Mouse (Mus musculus): Measurements from ENCODE around the gene Ckb. TPM values are rescaled to one million over a fixed set of nuclear protein-coding genes. Genes with fewer than 3 reads are reported as not detected.

The Ckb gene
- total and polyA plus RNA-seq, 3 experiments: 0.54 to 3.7 TPM; not detected in 1

DNA sequence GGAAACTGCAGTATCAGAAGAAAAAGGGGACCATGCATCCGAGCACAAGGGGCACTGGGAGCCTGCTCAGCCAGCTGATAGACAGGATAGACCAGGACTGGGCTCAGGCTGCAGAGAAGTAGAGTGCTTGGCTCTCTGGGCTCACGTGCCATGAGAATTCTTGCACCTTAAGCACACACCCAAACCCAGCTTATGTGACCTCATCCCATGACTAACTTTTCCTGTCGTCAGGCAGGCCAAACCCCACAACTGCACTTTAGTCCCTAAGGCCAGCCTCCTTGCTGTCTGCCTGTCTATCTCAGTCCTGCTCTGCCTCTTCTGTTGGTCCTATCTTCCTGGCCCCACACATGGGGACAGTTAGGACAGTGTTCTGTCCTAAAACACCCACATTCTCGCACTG lies 25.6 kb upstream of the Ckb start:
- H3K79me2 ChIP-seq (replicated peaks; ENCODE audit: control insufficient read depth, extremely low read depth, insufficient read depth, poor library complexity, severe bottlenecking): no peaks in the 10 kb centered on the region
- H3K4me1 ChIP-seq (ENCODE audit: control insufficient read depth in 1 of 2, insufficient read depth in 2 of 2): peaks cover 19 to 68% of the 10 kb centered on the region in 2 experiments
- no peak overlapping the region for H3K27ac ChIP-seq (ENCODE audit: insufficient read depth, low read depth)
- no peaks in the 10 kb centered on the region for H3K9me3 ChIP-seq (replicated peaks; ENCODE audit: low read length)
- dilution Hi-C loops (cut with MboI; ENCODE audit: extremely low pct_ligation_motif_present, extremely low pct_unique_long_range_greater_than_20kb, low sequenced_read_pairs): no loop called here
- H3K27me3 ChIP-seq (replicated peaks): no peaks in the 10 kb centered on the region
- no peaks in the 10 kb centered on the region for H3K36me3 ChIP-seq (replicated peaks in 1 of 2; ENCODE audit: control insufficient read depth in 1 of 2, insufficient read depth in 1 of 2, low read length in 1 of 2)
- in situ Hi-C loops (cut with MboI; ENCODE audit: low pct_ligation_motif_present, low pct_unique_long_range_greater_than_20kb, low sequenced_read_pairs): no loop called here
- no peak overlapping the region for H3K9ac ChIP-seq (ENCODE audit: insufficient read depth, low read depth)
- H3K4me3 ChIP-seq (replicated peaks in 1 of 3; ENCODE audit: low read depth in 2 of 3, low read length in 2 of 3, poor library complexity in 1 of 3): no peak overlapping the region
- H3K4me2 ChIP-seq (ENCODE audit: insufficient read depth, low read depth, poor library complexity, severe bottlenecking): no peak overlapping the region
- TF ChIP-seq NELFE (IDR thresholded peaks at IDR 0.05; ENCODE audit: low read depth, low read length) (no peak), MAZ (IDR thresholded peaks at IDR 0.05; ENCODE audit: low read depth, low read length) (no peak), GABPA (IDR thresholded peaks at IDR 0.05; ENCODE audit: insufficient replicate concordance, low read depth, low read length) (no peak), ZKSCAN1 (IDR thresholded peaks at IDR 0.05; ENCODE audit: borderline replicate concordance, low read depth, low read length) (no peak), MAX (IDR thresholded peaks at IDR 0.05; ENCODE audit: low read length) (no peak), USF2 (conservative IDR thresholded peaks at IDR 0.05; ENCODE audit: low read depth, low read length) (no peak), IRF4 (IDR thresholded peaks at IDR 0.05; ENCODE audit: low read depth, low read length) (no peak), USF1 (IDR thresholded peaks at IDR 0.05; ENCODE audit: low read depth, low read length) (no peak), ETS1 (conservative IDR thresholded peaks at IDR 0.05; ENCODE audit: low read depth, low read length) (no peak), HCFC1 (IDR thresholded peaks at IDR 0.05; ENCODE audit: low read depth, low read length) (no peak), TCF12 (IDR thresholded peaks at IDR 0.05; ENCODE audit: low read depth, low read length) (no peak), MXI1 (IDR thresholded peaks at IDR 0.05; ENCODE audit: low read depth, low read length) (no peak)
- DNase-seq (ENCODE audit: extremely low read depth): no peak

DNA sequence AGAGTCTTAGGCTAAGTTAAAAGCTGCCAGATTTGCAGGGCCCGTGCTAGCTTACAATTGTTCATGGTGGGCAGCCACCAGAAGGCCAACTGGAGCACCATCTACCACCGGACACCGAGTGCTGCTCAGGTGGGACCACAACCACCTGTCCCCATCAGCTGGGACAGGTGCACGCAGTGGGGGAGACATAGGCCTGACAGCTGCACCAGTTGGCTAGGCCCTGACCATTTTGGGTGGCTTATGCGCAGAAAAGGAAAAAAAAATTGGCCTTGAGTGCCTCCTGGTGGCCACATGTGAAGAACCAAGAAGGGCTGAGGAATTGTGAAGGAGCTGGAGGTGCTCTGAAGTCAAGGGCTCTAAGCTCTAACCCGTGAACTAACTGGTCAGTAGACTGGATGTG lies 24.1 kb upstream of the Ckb start:
- no peaks in the 10 kb centered on the region for H3K79me2 ChIP-seq (replicated peaks; ENCODE audit: control insufficient read depth, extremely low read depth, insufficient read depth, poor library complexity, severe bottlenecking)
- H3K4me3 ChIP-seq (replicated peaks in 1 of 3; ENCODE audit: low read depth in 2 of 3, low read length in 2 of 3, poor library complexity in 1 of 3): no peak overlapping the region
- no peak overlapping the region for H3K9ac ChIP-seq (ENCODE audit: insufficient read depth, low read depth)
- dilution Hi-C loops (cut with MboI; ENCODE audit: extremely low pct_ligation_motif_present, extremely low pct_unique_long_range_greater_than_20kb, low sequenced_read_pairs) (no loop called here), in situ Hi-C loops (cut with MboI; ENCODE audit: low pct_ligation_motif_present, low pct_unique_long_range_greater_than_20kb, low sequenced_read_pairs) (no loop called here)
- no peaks in the 10 kb centered on the region for H3K9me3 ChIP-seq (replicated peaks; ENCODE audit: low read length)
- H3K36me3 ChIP-seq (replicated peaks in 1 of 2; ENCODE audit: control insufficient read depth in 1 of 2, insufficient read depth in 1 of 2, low read length in 1 of 2): no peaks in the 10 kb centered on the region
- H3K4me1 ChIP-seq (ENCODE audit: control insufficient read depth in 1 of 2, insufficient read depth in 2 of 2): peaks cover 19 to 67% of the 10 kb centered on the region in 2 experiments
- no peak overlapping the region for H3K4me2 ChIP-seq (ENCODE audit: insufficient read depth, low read depth, poor library complexity, severe bottlenecking)
- no peaks in the 10 kb centered on the region for H3K27me3 ChIP-seq (replicated peaks)
- H3K27ac ChIP-seq (ENCODE audit: insufficient read depth, low read depth): no peak overlapping the region
- peak; percentile 87 for DNase-seq (ENCODE audit: extremely low read depth)
- TF ChIP-seq MEF2A (IDR thresholded peaks at IDR 0.05; ENCODE audit: borderline replicate concordance, low read depth, low read length): no peak
- TF ChIP-seq MXI1 (IDR thresholded peaks at IDR 0.05; ENCODE audit: low read depth, low read length): no peak
- no peak for TF ChIP-seq ZKSCAN1 (IDR thresholded peaks at IDR 0.05; ENCODE audit: borderline replicate concordance, low read depth, low read length)
- TF ChIP-seq GABPA (IDR thresholded peaks at IDR 0.05; ENCODE audit: insufficient replicate concordance, low read depth, low read length): no peak
- no peak for TF ChIP-seq JUND (conservative IDR thresholded peaks at IDR 0.05; ENCODE audit: low read depth, low read length)
- no peak for TF ChIP-seq SIN3A (IDR thresholded peaks at IDR 0.05; ENCODE audit: low read length)
- no peak for TF ChIP-seq CHD2 (IDR thresholded peaks at IDR 0.05; ENCODE audit: low read length)
- no peak for TF ChIP-seq JUN (IDR thresholded peaks at IDR 0.05; ENCODE audit: insufficient read depth, low read depth, low read length)
- TF ChIP-seq EP300 (IDR thresholded peaks at IDR 0.05; ENCODE audit: low read length): no peak
- TF ChIP-seq MAFK (IDR thresholded peaks at IDR 0.05; ENCODE audit: insufficient replicate concordance, low read length): no peak
- peak; percentile 70 for TF ChIP-seq ZC3H11A (IDR thresholded peaks at IDR 0.05; ENCODE audit: low read depth, low read length)
- TF ChIP-seq RAD21 (IDR thresholded peaks at IDR 0.05; ENCODE audit: low read depth, low read length): peak; percentile 95
- TF ChIP-seq E2F4 (IDR thresholded peaks at IDR 0.05; ENCODE audit: insufficient replicate concordance, low read depth, low read length): no peak
- TF ChIP-seq MYC (IDR thresholded peaks at IDR 0.05; ENCODE audit: low read depth, low read length): no peak
- no peak; the same call in 1 of the 2 replicates for TF ChIP-seq MAX (IDR thresholded peaks at IDR 0.05; ENCODE audit: low read length)
- peak; percentile 83 for TF ChIP-seq ZNF384 (IDR thresholded peaks at IDR 0.05; ENCODE audit: low read depth, low read length)
- 0 out of 2 replicates have a peak, but pooled peaks have one; percentile 29 for TF ChIP-seq UBTF (IDR thresholded peaks at IDR 0.05; ENCODE audit: low read depth, low read length)
- TF ChIP-seq ZMIZ1 (IDR thresholded peaks at IDR 0.05; ENCODE audit: low read depth, low read length): no peak
- no peak for TF ChIP-seq ELF1 (IDR thresholded peaks at IDR 0.05; ENCODE audit: low read depth, low read length)
- TF ChIP-seq KAT2A (IDR thresholded peaks at IDR 0.05; ENCODE audit: insufficient replicate concordance, low read length): no peak
- TF ChIP-seq RCOR1 (conservative IDR thresholded peaks at IDR 0.05; ENCODE audit: low read depth, low read length): no peak; the same call in 1 of the 2 replicates
- TF ChIP-seq USF2 (conservative IDR thresholded peaks at IDR 0.05; ENCODE audit: low read depth, low read length): no peak
- TF ChIP-seq NELFE (IDR thresholded peaks at IDR 0.05; ENCODE audit: low read depth, low read length): peak; percentile 66; the same call in 1 of the 2 replicates
- no peak for TF ChIP-seq POLR2AphosphoS2 (IDR thresholded peaks at IDR 0.05; ENCODE audit: low read depth, low read length)
- no peak; the same call in 1 of the 2 replicates for TF ChIP-seq IRF4 (IDR thresholded peaks at IDR 0.05; ENCODE audit: low read depth, low read length)
- TF ChIP-seq CTCF (conservative IDR thresholded peaks at IDR 0.05 in 1 of 2, IDR thresholded peaks at IDR 0.05 in 1 of 2; ENCODE audit: low read depth in 2 of 2, low read length in 2 of 2): peak; percentile 72 to 94
- peak; percentile 97 for TF ChIP-seq SMC3 (IDR thresholded peaks at IDR 0.05; ENCODE audit: low read depth, low read length)

Data from CH12.LX (cell line).